Mouse (Mus musculus) limb, embryonic 14.5 days (tissue): ENCODE measurements around the gene Rin3. TPM values are rescaled to one million over a fixed set of nuclear protein-coding genes. Genes with fewer than 3 reads are reported as not detected.

Source experiments
- ATAC-seq: fragments of 200-750 bp; cut with Nextera tagmentation; 2 replicates; pipeline ENCODE4 v1.8.0; 2017; ENCODE audit warnings: low read depth, moderate number of reproducible peaks, moderate TSS enrichment; ENCODE audit not compliant: low FRiP score
- DNase-seq: peaks from one replicate; pipeline ENCODE4 v3.0.0-alpha.2; 2015; ENCODE audit warnings: low spot score
- H3K27ac ChIP-seq: fragments of 300-500 bp; sonication (generic); replicated peaks from 2 replicates; pipeline ENCODE4 v1.5.1; 2014; ENCODE audit warnings: low read depth, mild to moderate bottlenecking, low read length, moderate library complexity, mixed read lengths
- H3K27me3 ChIP-seq: fragments of 300-500 bp; sonication (generic); 2 replicates; pipeline ENCODE4 v1.6.1; 2014; ENCODE audit warnings: low read length, mixed read lengths; ENCODE audit not compliant: control insufficient read depth, insufficient read depth
- H3K36me3 ChIP-seq: fragments of 300-500 bp; sonication (generic); 2 replicates; pipeline ENCODE4 v1.6.1; 2014; ENCODE audit warnings: mild to moderate bottlenecking, low read length, moderate library complexity, mixed read lengths; ENCODE audit not compliant: control insufficient read depth, insufficient read depth
- H3K4me1 ChIP-seq: fragments of 300-500 bp; sonication (generic); 2 replicates; pipeline ENCODE4 v1.6.1; 2014; ENCODE audit warnings: antibody characterized with exemption, low read length, mixed read lengths; ENCODE audit not compliant: control insufficient read depth, insufficient read depth
- H3K4me2 ChIP-seq: fragments of 300-500 bp; sonication (generic); replicated peaks from 2 replicates; pipeline ENCODE4 v1.6.1; 2014; ENCODE audit warnings: low read depth, mild to moderate bottlenecking, low read length, moderate library complexity; ENCODE audit not compliant: severe bottlenecking
- H3K4me3 ChIP-seq: fragments of 300-500 bp; sonication (generic); replicated peaks from 2 replicates; pipeline ENCODE4 v1.5.1; 2014; ENCODE audit warnings: low read length
- H3K9ac ChIP-seq: fragments of 300-500 bp; sonication (generic); 2 replicates; pipeline ENCODE4 v1.6.1; 2014; ENCODE audit warnings: mild to moderate bottlenecking, low read depth, low read length, moderate library complexity; ENCODE audit not compliant: severe bottlenecking
- H3K9me3 ChIP-seq: fragments of 300-500 bp; sonication (generic); 2 replicates; pipeline ENCODE4 v1.6.1; 2016; ENCODE audit warnings: low read length; ENCODE audit not compliant: control insufficient read depth
- POLR2A ChIP-seq: fragments of 200-500 bp; IDR thresholded peaks from 2 replicates; pipeline ENCODE4 v1.8.0; 2012; ENCODE audit warnings: inconsistent platforms, mild to moderate bottlenecking, moderate library complexity, borderline replicate concordance; ENCODE audit not compliant: insufficient read depth, insufficient read length; ENCODE audit errors: extremely low read depth
- WGBS: fragments of 180-500 bp; shearing (Covaris S2); extraction: QIAGEN DNeasy Blood & Tissue Kit; methylation state at CpG from one replicate; pipeline ENCODE4 v1.1.7; 2014; 5-methylcytosine and 5-hydroxymethylcytosine counted together
- polyA plus RNA-seq, 2 experiments: library from polyadenylated mRNA; depleted of rRNA in 1 of 2; stranded (reverse) in 1 of 2; unstranded in 1 of 2; fragments of >200 nt; fragmentation: Nextera tagmentation in 1 of 2; extraction: Ambion mirVana in 1 of 2; gene quantifications; 2 replicates each; pipeline versions ENCODE4 v1.2.1 to v1.2.3; 2012 to 2014

Rin3 gene
- polyA plus RNA-seq, 2 experiments, result 10.0 to 10.8 TPM

DNA sequence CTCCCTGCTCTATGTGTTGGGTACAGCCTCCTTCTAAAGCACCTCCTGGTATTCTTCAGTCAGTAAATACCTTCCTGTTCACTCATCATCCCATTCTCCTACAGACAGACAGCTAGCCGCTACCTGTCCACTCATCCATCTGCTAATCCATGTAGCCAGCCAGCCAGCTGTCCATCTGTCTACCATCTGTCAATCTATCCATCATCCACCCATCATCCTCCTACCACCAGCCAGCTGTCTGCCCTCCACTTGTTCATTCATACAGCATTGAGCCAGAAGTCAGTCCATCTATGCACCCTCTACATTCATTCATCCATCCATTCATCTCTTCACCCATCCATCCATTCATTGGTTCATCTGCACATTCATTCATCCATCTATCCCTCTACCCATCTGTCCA, 6.7 kb downstream of the Rin3 start:
- 100% methylated on average over 1 of the region's 1 CpGs for WGBS
- no peak for TF ChIP-seq POLR2A
- Histone ChIP-seq H3K9ac (no peak overlapping the region), H3K4me3 (no peak overlapping the region), H3K9me3 (no peaks in the 10 kb centered on the region), H3K27me3 (no peaks in the 10 kb centered on the region), H3K27ac (no peak overlapping the region), H3K4me1 (peaks cover 16% of the 10 kb centered on the region; the same call in 1 of the 2 replicates), H3K4me2 (no peak overlapping the region), H3K36me3 (no peaks in the 10 kb centered on the region)
- ATAC-seq (no peak), DNase-seq (no peak)

DNA sequence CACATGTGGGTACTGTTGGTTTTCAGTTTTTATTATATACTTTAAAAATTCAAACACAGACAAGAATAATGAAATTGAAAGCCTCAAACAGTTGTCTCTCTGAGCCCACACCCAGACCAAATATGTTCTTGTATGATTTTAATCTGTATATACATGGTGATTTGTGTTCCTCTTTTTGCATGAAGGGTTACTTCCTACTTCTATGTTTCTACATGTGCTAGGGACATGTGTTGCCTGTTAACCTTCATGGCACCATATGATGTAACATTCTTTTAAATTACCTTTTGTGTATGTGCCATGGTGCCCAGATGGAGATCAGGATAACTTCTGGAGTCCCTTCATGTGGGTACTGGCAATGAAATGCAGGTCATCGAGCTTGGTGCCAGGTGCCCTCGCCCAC, 7.8 kb downstream of the Rin3 start:
- Histone ChIP-seq H3K4me1 (peaks cover 16% of the 10 kb centered on the region; the same call in 1 of the 2 replicates), H3K27me3 (no peaks in the 10 kb centered on the region), H3K9ac (no peak overlapping the region), H3K4me2 (no peak overlapping the region), H3K36me3 (no peaks in the 10 kb centered on the region), H3K27ac (no peak overlapping the region), H3K4me3 (no peak overlapping the region), H3K9me3 (no peaks in the 10 kb centered on the region)
- ATAC-seq (no peak), DNase-seq (no peak)
- WGBS, result 76% methylated on average over 2 of the region's 2 CpGs
- TF ChIP-seq POLR2A, result no peak

DNA sequence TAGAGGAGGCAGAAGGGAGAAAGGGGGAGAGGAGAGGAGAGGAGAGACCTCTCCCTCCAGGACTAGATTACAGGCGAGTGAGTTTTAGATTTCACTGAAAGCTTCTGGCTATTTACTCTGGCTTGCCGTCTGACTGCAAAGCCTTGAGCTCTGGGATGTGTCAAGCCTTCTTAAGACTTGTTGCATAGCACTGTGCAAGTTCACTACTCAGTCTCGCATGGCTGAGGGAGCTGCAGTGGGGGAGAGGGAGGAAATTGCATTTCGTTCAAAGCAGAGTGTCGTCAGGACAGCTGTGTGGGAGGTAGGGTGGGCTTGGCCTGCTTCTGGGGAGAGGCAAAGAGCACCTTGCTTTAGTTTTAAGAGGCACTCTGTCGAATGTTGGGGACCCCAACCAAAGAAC, 8.8 kb downstream of the Rin3 start:
- H3K9me3 ChIP-seq, result no peaks in the 10 kb centered on the region
- no peak for DNase-seq
- no peak overlapping the region for H3K9ac ChIP-seq
- 22% methylated on average over 6 of the region's 6 CpGs for WGBS
- no peaks in the 10 kb centered on the region for H3K36me3 ChIP-seq
- H3K27ac ChIP-seq, result no peak overlapping the region; the same call in 1 of the 2 replicates
- peaks cover 13% of the 10 kb centered on the region; the same call in 1 of the 2 replicates for H3K4me1 ChIP-seq
- H3K4me3 ChIP-seq, result no peak overlapping the region
- TF ChIP-seq POLR2A, result no peak
- H3K27me3 ChIP-seq, result no peaks in the 10 kb centered on the region
- no peak for ATAC-seq
- no peak overlapping the region for H3K4me2 ChIP-seq

DNA sequence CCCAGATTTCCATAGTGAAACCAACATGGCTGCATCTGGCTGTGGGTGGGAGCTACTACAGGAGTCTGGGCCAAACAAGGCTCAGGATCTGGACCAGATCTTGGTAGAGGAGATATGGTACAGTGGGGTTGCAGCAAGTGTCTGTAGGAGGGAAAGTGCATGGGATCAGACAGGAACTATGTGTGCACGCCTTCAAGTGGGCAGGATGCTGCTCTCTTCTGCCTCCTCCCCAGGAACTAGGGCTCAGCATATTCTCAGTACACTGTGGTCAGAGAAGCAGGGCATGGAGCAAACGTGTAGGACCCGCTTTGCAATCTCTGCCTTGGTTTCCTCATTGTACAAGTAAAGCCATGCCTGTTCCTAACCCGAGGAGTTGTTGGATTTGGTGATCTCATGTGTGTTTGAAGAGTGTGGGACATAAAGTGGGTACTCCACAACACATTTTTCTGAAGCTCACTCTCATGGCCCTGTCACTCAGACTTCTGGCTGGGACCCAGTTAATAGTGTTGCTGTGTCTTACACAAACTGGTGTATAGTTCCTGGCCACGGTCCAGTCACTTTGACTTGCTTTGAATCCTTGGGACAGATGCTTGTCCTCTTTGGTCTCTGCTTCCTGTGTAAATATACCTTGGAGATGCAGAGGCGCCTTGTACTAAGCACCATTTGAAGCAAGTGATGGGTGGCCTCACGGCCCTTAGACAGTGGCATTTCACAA, 9.8 kb downstream of the Rin3 start:
- Histone ChIP-seq H3K27me3 (no peaks in the 10 kb centered on the region), H3K27ac (no peak overlapping the region), H3K9me3 (no peaks in the 10 kb centered on the region), H3K36me3 (no peaks in the 10 kb centered on the region), H3K4me2 (no peak overlapping the region), H3K4me3 (no peak overlapping the region), H3K9ac (no peak overlapping the region), H3K4me1 (peaks cover 7% of the 10 kb centered on the region; the same call in 1 of the 2 replicates)
- WGBS, result 81% methylated on average over 7 of the region's 7 CpGs
- ATAC-seq (no peak), DNase-seq (no peak)
- TF ChIP-seq POLR2A, result no peak

DNA sequence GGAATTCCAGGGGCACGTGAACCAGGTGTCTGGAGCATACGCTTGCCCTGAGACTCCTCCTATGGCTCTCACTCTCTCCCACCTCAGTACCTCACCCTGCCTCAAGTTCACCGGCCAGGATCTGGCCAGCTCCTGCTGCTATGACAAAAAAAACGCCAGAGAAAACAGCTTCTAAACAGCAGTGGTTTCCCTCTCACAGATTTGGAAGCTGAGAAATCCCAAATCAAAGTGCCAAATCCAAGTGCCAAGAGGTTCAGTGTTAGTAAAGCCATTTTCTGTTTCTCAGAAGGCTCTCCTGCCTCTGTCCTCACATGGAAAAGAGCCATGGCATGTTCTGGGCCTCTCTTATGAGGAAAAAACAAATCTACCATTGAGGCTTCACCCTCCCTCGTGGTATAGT, 11.8 kb downstream of the Rin3 start:
- Histone ChIP-seq H3K27me3 (no peaks in the 10 kb centered on the region), H3K4me1 (peaks cover 7% of the 10 kb centered on the region; the same call in 1 of the 2 replicates), H3K9ac (no peak overlapping the region), H3K4me2 (no peak overlapping the region), H3K9me3 (no peaks in the 10 kb centered on the region), H3K4me3 (no peak overlapping the region), H3K36me3 (no peaks in the 10 kb centered on the region), H3K27ac (no peak overlapping the region)
- DNase-seq (no peak), ATAC-seq (no peak)
- TF ChIP-seq POLR2A, result no peak
- WGBS, result 61% methylated on average over 5 of the region's 5 CpGs
